Mouse (Mus musculus): ENCODE data around the gene Chmp5. TPM values are rescaled to one million over a fixed set of nuclear protein-coding genes. Genes with fewer than 3 reads are reported as not detected.

Gene Chmp5
- polyA plus RNA-seq, 1 experiment from 2014 or later, result 101 TPM

- Histone ChIP-seq H3K27ac (no peak overlapping the region), H3K36me3 (peaks cover 62% of the 10 kb centered on the region), H3K4me3 (replicated peaks) (no peak overlapping the region), H3K4me1 (replicated peaks) (peaks cover 13% of the 10 kb centered on the region), H3K9me3 (no peaks in the 10 kb centered on the region), H3K27me3 (no peaks in the 10 kb centered on the region), H3K4me2 (no peak overlapping the region), H3K9ac (replicated peaks) (no peak overlapping the region)
- WGBS, result 90% methylated on average over 10 of the region's 10 CpGs
- no peak for ATAC-seq (ENCODE audit: insufficient number of reproducible peaks, insufficient read depth, low FRiP score, low TSS enrichment, low read depth)
Measured at GRCm38 (mm10) chr4:40976651-40977050, 28.4 kb downstream of the Chmp5 start.

GRCm38 (mm10) chr4:40979430-40979829 is 31.2 kb downstream of the Chmp5 start:
- Histone ChIP-seq H3K9me3 (no peaks in the 10 kb centered on the region), H3K4me3 (replicated peaks) (no peak overlapping the region), H3K4me1 (replicated peaks) (peaks cover 10% of the 10 kb centered on the region; the same call in 1 of the 2 replicates), H3K9ac (replicated peaks) (no peak overlapping the region), H3K36me3 (peaks cover 78% of the 10 kb centered on the region), H3K27me3 (no peaks in the 10 kb centered on the region), H3K27ac (no peak overlapping the region), H3K4me2 (no peak overlapping the region)
- ATAC-seq (ENCODE audit: insufficient number of reproducible peaks, insufficient read depth, low FRiP score, low TSS enrichment, low read depth), result no peak
- WGBS, result 94% methylated on average over 1 of the region's 1 CpGs

- no peak overlapping the region for H3K27ac ChIP-seq
- H3K36me3 ChIP-seq, result peaks cover 90% of the 10 kb centered on the region
- no peak overlapping the region for H3K4me3 ChIP-seq (replicated peaks)
- H3K4me2 ChIP-seq, result no peak overlapping the region
- H3K9me3 ChIP-seq, result no peaks in the 10 kb centered on the region
- H3K27me3 ChIP-seq, result no peaks in the 10 kb centered on the region
- H3K4me1 ChIP-seq (replicated peaks), result peaks cover 10% of the 10 kb centered on the region; the same call in 1 of the 2 replicates
- WGBS, result 57% methylated on average over 3 of the region's 3 CpGs
- ATAC-seq (ENCODE audit: insufficient number of reproducible peaks, insufficient read depth, low FRiP score, low TSS enrichment, low read depth), result no peak
- H3K9ac ChIP-seq (replicated peaks), result no peak overlapping the region
Measured at GRCm38 (mm10) chr4:40982486-40982885, 34.3 kb downstream of the Chmp5 start.

GRCm38 (mm10) chr4:40983686-40984085 is 35.5 kb downstream of the Chmp5 start:
- H3K9ac ChIP-seq (replicated peaks), result no peak overlapping the region
- ATAC-seq (ENCODE audit: insufficient number of reproducible peaks, insufficient read depth, low FRiP score, low TSS enrichment, low read depth), result no peak
- H3K4me2 ChIP-seq, result no peak overlapping the region
- H3K27me3 ChIP-seq, result no peaks in the 10 kb centered on the region
- H3K9me3 ChIP-seq, result no peaks in the 10 kb centered on the region
- no peak overlapping the region for H3K27ac ChIP-seq
- no peak overlapping the region for H3K4me3 ChIP-seq (replicated peaks)
- 76% methylated on average over 1 of the region's 1 CpGs for WGBS
- H3K4me1 ChIP-seq (replicated peaks), result peaks cover 10% of the 10 kb centered on the region; the same call in 1 of the 2 replicates
- peaks cover 90% of the 10 kb centered on the region for H3K36me3 ChIP-seq

- H3K4me1 ChIP-seq (replicated peaks), result no peaks in the 10 kb centered on the region
- 91% methylated on average over 6 of the region's 6 CpGs for WGBS
- H3K9me3 ChIP-seq, result no peaks in the 10 kb centered on the region
- H3K27me3 ChIP-seq, result no peaks in the 10 kb centered on the region
- no peak overlapping the region for H3K4me3 ChIP-seq (replicated peaks)
- no peak for ATAC-seq (ENCODE audit: insufficient number of reproducible peaks, insufficient read depth, low FRiP score, low TSS enrichment, low read depth)
- peaks cover 97% of the 10 kb centered on the region for H3K36me3 ChIP-seq
- H3K9ac ChIP-seq (replicated peaks), result no peak overlapping the region
- no peak overlapping the region for H3K4me2 ChIP-seq
- no peak overlapping the region for H3K27ac ChIP-seq
Measured at GRCm38 (mm10) chr4:40989633-40990032, 41.4 kb downstream of the Chmp5 start.

GRCm38 (mm10) chr4:40996302-40996701 is 48.1 kb downstream of the Chmp5 start:
- Histone ChIP-seq H3K36me3 (peaks cover 99% of the 10 kb centered on the region), H3K9me3 (no peaks in the 10 kb centered on the region), H3K4me1 (replicated peaks) (no peaks in the 10 kb centered on the region), H3K27ac (no peak overlapping the region), H3K27me3 (no peaks in the 10 kb centered on the region), H3K4me3 (replicated peaks) (no peak overlapping the region), H3K4me2 (no peak overlapping the region), H3K9ac (replicated peaks) (no peak overlapping the region)
- ATAC-seq (ENCODE audit: insufficient number of reproducible peaks, insufficient read depth, low FRiP score, low TSS enrichment, low read depth), result no peak
- 96% methylated on average over 6 of the region's 6 CpGs for WGBS

GRCm38 (mm10) chr4:40997916-40998315 is 49.7 kb downstream of the Chmp5 start:
- H3K4me3 ChIP-seq (replicated peaks), result no peak overlapping the region
- H3K4me2 ChIP-seq, result no peak overlapping the region
- no peak overlapping the region for H3K27ac ChIP-seq
- H3K27me3 ChIP-seq, result no peaks in the 10 kb centered on the region
- no peak overlapping the region for H3K9ac ChIP-seq (replicated peaks)
- ATAC-seq (ENCODE audit: insufficient number of reproducible peaks, insufficient read depth, low FRiP score, low TSS enrichment, low read depth), result no peak
- no peaks in the 10 kb centered on the region for H3K9me3 ChIP-seq
- H3K4me1 ChIP-seq (replicated peaks), result no peaks in the 10 kb centered on the region
- WGBS, result 93% methylated on average over 4 of the region's 4 CpGs
- H3K36me3 ChIP-seq, result peaks cover 96% of the 10 kb centered on the region

- H3K27ac ChIP-seq, result no peak overlapping the region
- H3K27me3 ChIP-seq, result no peaks in the 10 kb centered on the region
- H3K9ac ChIP-seq (replicated peaks), result no peak overlapping the region
- peaks cover 97% of the 10 kb centered on the region for H3K36me3 ChIP-seq
- no peaks in the 10 kb centered on the region for H3K9me3 ChIP-seq
- ATAC-seq (ENCODE audit: insufficient number of reproducible peaks, insufficient read depth, low FRiP score, low TSS enrichment, low read depth), result no peak
- no peak overlapping the region for H3K4me2 ChIP-seq
- no peaks in the 10 kb centered on the region for H3K4me1 ChIP-seq (replicated peaks)
- 75% methylated on average over 1 of the region's 1 CpGs for WGBS
- no peak overlapping the region for H3K4me3 ChIP-seq (replicated peaks)
Measured at GRCm38 (mm10) chr4:41000271-41000670, 52.1 kb downstream of the Chmp5 start.

- ATAC-seq (ENCODE audit: insufficient number of reproducible peaks, insufficient read depth, low FRiP score, low TSS enrichment, low read depth), result no peak
- WGBS, result 87% methylated on average over 9 of the region's 9 CpGs
- no peaks in the 10 kb centered on the region for H3K4me1 ChIP-seq (replicated peaks)
- H3K9me3 ChIP-seq, result no peaks in the 10 kb centered on the region
- H3K4me2 ChIP-seq, result no peak overlapping the region
- no peak overlapping the region for H3K9ac ChIP-seq (replicated peaks)
- peaks cover 93% of the 10 kb centered on the region for H3K36me3 ChIP-seq
- no peak overlapping the region for H3K4me3 ChIP-seq (replicated peaks)
- H3K27ac ChIP-seq, result no peak overlapping the region
- H3K27me3 ChIP-seq, result no peaks in the 10 kb centered on the region
Measured at GRCm38 (mm10) chr4:41000842-41001639, 52.8 kb downstream of the Chmp5 start.

GRCm38 (mm10) chr4:41013351-41013750 is 65.1 kb downstream of the Chmp5 start:
- no peak overlapping the region for H3K9ac ChIP-seq (replicated peaks)
- no peak overlapping the region for H3K4me3 ChIP-seq (replicated peaks)
- 90% methylated on average over 3 of the region's 3 CpGs for WGBS
- H3K36me3 ChIP-seq, result peaks cover 98% of the 10 kb centered on the region
- no peaks in the 10 kb centered on the region for H3K27me3 ChIP-seq
- ATAC-seq (ENCODE audit: insufficient number of reproducible peaks, insufficient read depth, low FRiP score, low TSS enrichment, low read depth), result no peak
- H3K4me2 ChIP-seq, result no peak overlapping the region
- H3K4me1 ChIP-seq (replicated peaks), result no peaks in the 10 kb centered on the region
- H3K9me3 ChIP-seq, result 0 out of 2 replicates have a peak, but pooled peaks cover 5% of the 10 kb centered on the region
- no peak overlapping the region for H3K27ac ChIP-seq

Data from limb, embryonic 12.5 days (tissue).